Mouse (Mus musculus) heart, embryonic 11.5 days (tissue): ENCODE data around the gene Ppp2r2d. TPM values are rescaled to one million over a fixed set of nuclear protein-coding genes. Genes with fewer than 3 reads are reported as not detected.

Experiments used
- ATAC-seq: fragments of 200-750 bp; cut with Nextera tagmentation; replicated peaks from 2 replicates; pipeline ENCODE4 v1.8.0; 2017; ENCODE audit warnings: moderate library complexity; ENCODE audit not compliant: insufficient number of reproducible peaks, low FRiP score, low TSS enrichment
- H3K27ac ChIP-seq: fragments of 300-500 bp; sonication (generic); 2 replicates; pipeline ENCODE4 v1.5.1; 2014; ENCODE audit warnings: mild to moderate bottlenecking, low read depth, low read length
- H3K27me3 ChIP-seq: fragments of 300-500 bp; sonication (generic); 2 replicates; pipeline ENCODE4 v1.6.1; 2014; ENCODE audit warnings: mild to moderate bottlenecking, low read length, mixed read lengths; ENCODE audit not compliant: control insufficient read depth, insufficient read depth
- H3K36me3 ChIP-seq: fragments of 300-500 bp; sonication (generic); 2 replicates; pipeline ENCODE4 v1.6.1; 2014; ENCODE audit warnings: mild to moderate bottlenecking, low read length, moderate library complexity, mixed read lengths; ENCODE audit not compliant: control insufficient read depth, insufficient read depth
- H3K4me1 ChIP-seq: fragments of 300-500 bp; sonication (generic); 2 replicates; pipeline ENCODE4 v1.6.1; 2014; ENCODE audit warnings: low read length; ENCODE audit not compliant: control insufficient read depth, insufficient read depth
- H3K4me2 ChIP-seq: fragments of 300-500 bp; sonication (generic); 2 replicates; pipeline ENCODE4 v1.6.1; 2014; ENCODE audit warnings: mild to moderate bottlenecking, moderate library complexity
- H3K4me3 ChIP-seq: fragments of 300-500 bp; sonication (generic); 2 replicates; pipeline ENCODE4 v1.5.1; 2014; ENCODE audit warnings: low read depth, low read length
- H3K9ac ChIP-seq: fragments of 300-500 bp; sonication (generic); 2 replicates; pipeline ENCODE4 v1.6.1; 2014; ENCODE audit warnings: mild to moderate bottlenecking, low read depth, low read length, moderate library complexity
- H3K9me3 ChIP-seq: fragments of 300-500 bp; sonication (generic); replicated peaks from 2 replicates; pipeline ENCODE4 v1.6.1; 2016; ENCODE audit warnings: low read length; ENCODE audit not compliant: control insufficient read depth
- WGBS: fragments of 180-500 bp; shearing (Covaris S2); extraction: QIAGEN DNeasy Blood & Tissue Kit; methylation state at CpG from one replicate; pipeline ENCODE4 v1.1.7; 2014; ENCODE audit not compliant: insufficient replicate concordance; 5-methylcytosine and 5-hydroxymethylcytosine counted together
- polyA plus RNA-seq: library from polyadenylated mRNA; unstranded; fragments of >200 nt; fragmentation: Nextera tagmentation; extraction: Ambion mirVana; gene quantifications from 2 replicates; pipeline ENCODE4 v1.2.1, GENCODE M21; 2014

The Ppp2r2d gene
- 42.8 and 43.4 TPM in 2 replicates for polyA plus RNA-seq

DNA sequence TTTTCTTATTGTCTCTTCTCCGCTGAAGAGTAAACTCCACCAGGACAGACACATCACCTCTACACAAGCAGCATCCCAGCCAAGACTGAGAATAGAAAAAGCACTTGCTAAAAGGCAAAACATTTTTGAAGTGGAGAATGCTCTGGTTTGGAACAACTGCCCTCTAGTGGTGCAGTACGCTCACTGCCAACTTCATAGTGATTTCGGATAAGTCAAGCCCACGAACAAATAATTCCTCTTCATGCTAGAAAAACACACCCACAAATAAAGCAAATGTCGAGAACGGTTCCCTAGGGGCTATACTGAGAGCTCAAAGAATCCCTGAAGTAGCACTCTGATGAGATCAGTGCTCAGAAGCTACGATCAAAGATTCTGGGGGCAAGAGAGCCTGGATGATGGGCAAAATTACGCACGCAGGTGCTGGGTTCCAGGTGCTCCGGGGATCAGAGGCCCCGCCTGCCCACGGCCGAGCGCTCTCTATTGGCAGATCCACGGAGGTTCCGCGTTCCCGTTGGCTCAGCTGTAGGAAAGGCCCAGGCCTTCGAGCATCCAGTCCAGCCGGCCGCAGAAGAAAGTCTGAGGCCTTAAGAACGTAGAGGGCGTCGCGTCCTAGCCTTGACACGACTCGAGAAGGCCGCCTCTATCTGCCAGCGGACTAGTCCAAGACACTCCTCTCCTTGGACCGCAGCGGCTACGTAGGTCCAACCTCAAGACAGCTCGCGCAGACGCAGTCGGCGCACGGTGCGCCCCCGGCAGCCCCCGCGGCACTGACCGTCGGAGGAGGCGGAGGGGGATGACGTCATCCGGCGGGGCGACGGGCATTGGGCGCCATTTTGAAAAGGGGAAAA is at the start of gene Ppp2r2d, which contains the start of gene Mapk1ip1:
Gene Ppp2r2d (plus strand): TSS at position 536 of the 848 bp plus-strand sequence.
Gene Mapk1ip1 (minus strand): TSS at position 730 of the 848 bp plus-strand sequence.
- WGBS, result under 1% methylated on average over 50 of the region's 51 CpGs
- H3K27me3 ChIP-seq, result no peaks in the 10 kb centered on the region
- H3K9me3 ChIP-seq, result no peaks in the 10 kb centered on the region
- peak within 1 kb of the TSS; percentile 96 for H3K9ac ChIP-seq
- peak; percentile 93 for ATAC-seq
- peak within 1 kb of the TSS; percentile 95 for H3K4me2 ChIP-seq
- peak within 1 kb of the TSS; percentile 95 for H3K27ac ChIP-seq
- no peaks in the 10 kb centered on the region for H3K36me3 ChIP-seq
- H3K4me3 ChIP-seq, result peak within 1 kb of the TSS; percentile 99
- peaks cover 24% of the 10 kb centered on the region for H3K4me1 ChIP-seq

DNA sequence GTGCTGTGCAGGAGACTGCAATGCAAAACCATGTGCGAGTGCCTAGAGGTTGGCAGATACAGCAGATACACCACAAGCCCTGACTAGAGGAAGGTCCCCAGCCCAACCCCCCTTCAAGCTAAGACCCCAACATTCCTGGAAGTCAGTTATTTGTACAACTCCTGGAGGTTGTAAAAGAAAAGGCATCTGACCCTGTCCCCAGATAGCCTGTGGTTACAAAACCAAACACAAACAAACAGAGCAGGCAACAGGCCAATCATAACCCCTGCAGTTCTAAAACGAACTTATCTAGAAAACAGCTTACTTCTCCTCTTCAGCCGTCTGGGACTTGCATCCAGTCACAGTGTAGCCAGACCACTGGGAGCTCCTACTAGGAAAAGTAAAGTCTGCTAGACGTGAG is 42.5 kb upstream of the Ppp2r2d start:
- Histone ChIP-seq H3K9me3 (peaks cover 4% of the 10 kb centered on the region; the same call in 1 of the 2 replicates), H3K4me2 (no peak overlapping the region), H3K27ac (no peak overlapping the region), H3K4me1 (no peaks in the 10 kb centered on the region), H3K4me3 (no peak overlapping the region), H3K36me3 (no peaks in the 10 kb centered on the region), H3K27me3 (no peaks in the 10 kb centered on the region), H3K9ac (no peak overlapping the region)
- no peak for ATAC-seq
- 16% methylated on average over 4 of the region's 4 CpGs for WGBS

DNA sequence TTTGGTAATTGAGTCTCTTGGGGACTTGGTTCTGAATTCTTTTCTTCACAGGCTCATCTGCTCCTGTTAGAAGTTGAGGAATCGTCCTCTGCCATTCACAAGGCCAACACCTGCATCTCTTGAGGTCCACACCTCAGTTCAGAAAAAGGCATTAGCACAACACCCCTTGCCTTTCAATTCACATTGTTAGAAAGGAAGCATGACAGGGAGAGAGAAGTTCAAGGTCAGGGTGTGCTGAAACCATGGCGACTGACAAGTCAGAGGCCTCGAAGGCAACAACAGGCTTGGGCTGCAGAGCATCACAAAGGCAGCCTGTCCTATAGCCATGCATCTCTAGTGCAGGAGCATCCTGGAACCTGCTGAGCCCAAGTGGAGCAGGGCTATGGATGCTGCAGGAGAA is 38.7 kb upstream of the Ppp2r2d start:
- no peak overlapping the region for H3K27ac ChIP-seq
- no peak overlapping the region for H3K9ac ChIP-seq
- no peak overlapping the region for H3K4me2 ChIP-seq
- H3K9me3 ChIP-seq, result peaks cover 4% of the 10 kb centered on the region; the same call in 1 of the 2 replicates
- H3K27me3 ChIP-seq, result no peaks in the 10 kb centered on the region
- H3K4me3 ChIP-seq, result no peak overlapping the region
- 78% methylated on average over 3 of the region's 3 CpGs for WGBS
- H3K36me3 ChIP-seq, result no peaks in the 10 kb centered on the region
- H3K4me1 ChIP-seq, result no peaks in the 10 kb centered on the region
- no peak for ATAC-seq

DNA sequence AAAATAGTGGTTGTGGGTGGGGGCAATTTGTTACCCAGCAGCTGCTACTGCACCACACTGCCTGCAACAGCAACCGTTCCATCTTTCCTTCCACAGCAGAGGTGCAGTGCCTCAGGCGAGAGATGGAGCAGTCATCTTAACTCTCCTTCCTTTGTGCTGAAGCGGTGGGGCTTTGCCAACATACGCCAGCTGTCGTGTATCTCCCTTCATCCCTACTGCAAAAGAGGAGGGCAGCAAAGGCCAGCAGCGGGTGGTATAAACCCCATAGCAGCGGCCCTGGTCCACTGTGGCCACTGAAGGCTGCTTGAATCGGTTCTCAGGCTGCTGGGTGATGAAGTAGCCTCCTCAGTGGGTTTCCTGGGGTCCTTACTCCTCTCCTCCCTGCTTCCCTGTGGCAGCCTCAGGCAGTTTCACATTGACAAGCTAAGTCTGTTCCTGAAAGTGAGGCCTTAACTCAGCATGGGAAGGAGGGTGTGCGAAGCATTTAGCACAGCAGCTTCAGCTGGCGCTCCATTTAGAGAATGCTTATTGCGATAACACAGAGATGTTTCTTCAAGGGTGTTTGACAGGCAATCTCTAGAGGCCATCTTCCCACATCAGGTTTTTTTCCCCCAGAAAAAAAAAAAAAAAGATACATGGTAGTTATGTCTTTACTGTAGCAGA is 32.5 kb upstream of the Ppp2r2d start:
- H3K9me3 ChIP-seq, result no peaks in the 10 kb centered on the region
- no peak overlapping the region for H3K27ac ChIP-seq
- H3K27me3 ChIP-seq, result no peaks in the 10 kb centered on the region
- no peaks in the 10 kb centered on the region for H3K4me1 ChIP-seq
- no peak for ATAC-seq
- no peak overlapping the region for H3K9ac ChIP-seq
- WGBS, result 72% methylated on average over 11 of the region's 11 CpGs
- H3K36me3 ChIP-seq, result no peaks in the 10 kb centered on the region
- no peak overlapping the region for H3K4me3 ChIP-seq
- H3K4me2 ChIP-seq, result no peak overlapping the region

DNA sequence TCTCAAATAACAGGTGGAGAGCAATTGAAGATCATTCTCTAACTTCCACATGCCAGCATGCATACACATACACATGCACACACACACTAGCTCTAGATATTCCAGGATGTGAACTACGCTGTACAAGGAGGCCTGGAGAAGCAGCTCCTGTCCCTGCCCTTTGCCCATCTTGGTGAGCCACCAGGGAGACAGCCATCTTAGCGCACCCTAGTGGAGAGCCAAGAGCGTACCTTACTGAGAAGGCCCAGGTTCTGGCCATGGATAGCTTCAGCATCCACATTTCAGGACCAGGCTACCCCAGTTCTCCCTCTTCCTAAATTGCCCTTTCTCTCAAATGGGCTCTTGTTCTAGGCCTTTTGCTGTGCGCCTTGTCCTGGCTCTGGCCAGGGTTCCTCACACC is 27.6 kb upstream of the Ppp2r2d start:
- Histone ChIP-seq H3K9me3 (no peaks in the 10 kb centered on the region), H3K4me3 (no peak overlapping the region), H3K9ac (no peak overlapping the region), H3K27ac (no peak overlapping the region), H3K4me1 (no peaks in the 10 kb centered on the region), H3K4me2 (no peak overlapping the region), H3K27me3 (no peaks in the 10 kb centered on the region), H3K36me3 (no peaks in the 10 kb centered on the region)
- WGBS, result 44% methylated on average over 4 of the region's 4 CpGs
- no peak for ATAC-seq

DNA sequence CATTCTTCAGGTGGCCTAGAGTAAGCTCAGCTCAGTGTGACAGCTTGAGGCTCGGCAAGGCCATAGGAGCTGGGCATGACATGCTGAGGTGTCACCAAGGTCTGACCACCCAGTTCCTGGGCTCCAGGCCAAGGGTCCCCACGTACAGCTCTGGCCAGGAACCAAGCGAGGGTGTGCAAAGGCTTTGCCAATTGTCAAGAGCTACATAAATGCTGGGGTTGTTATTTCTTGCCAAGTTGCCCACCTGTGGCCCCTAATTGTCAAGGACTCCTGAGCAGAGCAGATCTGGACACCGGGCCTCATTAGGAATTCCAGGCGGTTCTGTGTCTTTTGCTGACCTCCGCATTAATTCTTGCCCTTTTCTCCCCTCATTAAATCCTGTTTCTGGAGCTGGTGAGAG is 21.5 kb upstream of the Ppp2r2d start:
- WGBS, result 75% methylated on average over 6 of the region's 6 CpGs
- Histone ChIP-seq H3K9ac (no peak overlapping the region), H3K27ac (no peak overlapping the region), H3K9me3 (no peaks in the 10 kb centered on the region), H3K36me3 (no peaks in the 10 kb centered on the region), H3K4me1 (no peaks in the 10 kb centered on the region), H3K4me2 (no peak overlapping the region), H3K27me3 (no peaks in the 10 kb centered on the region), H3K4me3 (no peak overlapping the region)
- no peak for ATAC-seq

DNA sequence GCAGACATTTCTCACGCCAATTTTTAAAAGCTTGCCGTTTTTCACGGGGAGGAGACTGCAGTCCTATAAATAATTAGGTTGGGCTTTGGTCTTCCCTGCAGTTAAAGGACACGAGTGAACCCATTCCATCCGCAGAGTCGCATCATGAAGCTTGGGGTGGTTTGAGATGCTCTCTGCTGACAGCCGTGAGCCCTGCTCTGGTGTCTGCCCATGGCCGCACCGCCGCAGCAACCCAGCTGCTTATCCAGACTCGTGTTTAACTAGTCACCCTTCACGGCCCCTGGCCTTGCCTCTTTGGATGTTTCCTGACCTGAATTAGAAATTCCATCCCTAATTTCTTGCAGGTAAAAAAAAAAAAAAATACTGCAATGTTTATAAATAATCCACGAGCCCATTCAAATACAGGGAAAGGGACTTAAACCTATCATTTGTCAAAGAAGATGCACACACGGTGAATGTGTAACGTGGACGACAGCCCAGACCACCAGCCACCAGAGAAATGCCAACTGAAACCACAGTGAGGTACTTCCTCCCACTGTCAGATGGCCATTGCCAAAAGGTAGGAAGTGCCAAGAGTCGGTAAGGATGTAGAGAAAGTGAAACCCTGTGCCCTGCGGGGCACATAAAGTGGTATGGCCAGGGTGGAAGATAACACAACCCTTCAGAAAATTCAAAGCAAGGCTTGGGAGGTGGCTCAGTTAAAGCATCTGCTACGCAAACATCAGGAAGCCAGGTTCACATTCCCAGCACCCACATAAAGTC is 20.7 kb upstream of the Ppp2r2d start:
- WGBS, result 81% methylated on average over 19 of the region's 19 CpGs
- Histone ChIP-seq H3K36me3 (no peaks in the 10 kb centered on the region), H3K27me3 (no peaks in the 10 kb centered on the region)

DNA sequence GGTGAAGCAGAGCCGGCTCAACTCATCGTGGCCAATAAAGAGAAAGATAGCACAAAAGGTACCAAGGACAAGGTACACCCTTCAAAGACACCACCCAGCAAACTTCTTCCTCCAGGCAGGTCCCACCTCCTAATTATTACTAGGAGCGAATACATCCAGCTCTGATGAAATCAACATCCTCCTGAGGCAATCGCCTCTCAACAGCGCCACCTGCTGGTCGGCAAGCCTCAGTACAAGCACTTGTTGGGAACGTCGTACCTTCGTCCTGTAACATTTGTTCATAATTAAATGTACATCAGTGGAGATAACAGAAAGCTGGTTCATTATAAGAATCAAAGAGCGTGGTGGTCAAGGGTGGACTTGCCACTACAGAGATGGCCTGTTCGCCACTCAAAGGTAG is 18.1 kb upstream of the Ppp2r2d start:
- no peak overlapping the region for H3K4me3 ChIP-seq

More for the DNA sequence above, 20.7 kb upstream of the Ppp2r2d start:
- no peak for ATAC-seq
- no peaks in the 10 kb centered on the region for H3K4me1 ChIP-seq
- no peak overlapping the region for H3K4me2 ChIP-seq
- H3K27ac ChIP-seq, result no peak overlapping the region
- no peak overlapping the region for H3K9ac ChIP-seq
- H3K4me3 ChIP-seq, result no peak overlapping the region
- H3K9me3 ChIP-seq, result no peaks in the 10 kb centered on the region

More for the DNA sequence above, 18.1 kb upstream of the Ppp2r2d start:
- no peaks in the 10 kb centered on the region for H3K36me3 ChIP-seq
- no peak overlapping the region for H3K4me2 ChIP-seq
- H3K4me1 ChIP-seq, result no peaks in the 10 kb centered on the region
- no peak overlapping the region for H3K27ac ChIP-seq
- no peaks in the 10 kb centered on the region for H3K27me3 ChIP-seq
- 13% methylated on average over 11 of the region's 11 CpGs for WGBS
- H3K9me3 ChIP-seq, result no peaks in the 10 kb centered on the region
- no peak overlapping the region for H3K9ac ChIP-seq
- ATAC-seq, result no peak
